22 mouse cellular contexts compared by ENCODE assay signal in genomic region chr15:79378608-79379007, GRCm38 (mm10). TPM values are rescaled to one million over a fixed set of nuclear protein-coding genes. Genes with fewer than 3 reads are reported as not detected.
A peak's percentile ranks its signal among the peaks of the same experiment; 100 is the strongest.
DNase-seq lines count a peak whose midpoint lies in the region; ATAC-seq and TF ChIP-seq lines count a peak whose summit lies in the region.
"Had no signal": no experiment of that assay in that cellular context is flagged by ENCODE, and none has a peak within 500 bp of the region (broad histone marks: within the 10 kb centered on the region; RNA-seq: fewer than 3 reads in every experiment).

No protein-coding gene starts in this region.

- H3K4me2 ChIP-seq in heart, embryonic 13.5 days = no peak overlapping the region
- H3K4me2 ChIP-seq in intestine, postnatal 0 days (replicated peaks; ENCODE audit: low read depth) = no peak overlapping the region
- no peak overlapping the region for H3K4me2 ChIP-seq in intestine, embryonic 16.5 days (ENCODE audit: low read depth, low read length)
- no peak overlapping the region for H3K4me2 ChIP-seq in lung, postnatal 0 days (replicated peaks; ENCODE audit: low read depth, low read length)
- H3K4me2 ChIP-seq: heart, embryonic 11.5 days; heart, embryonic 15.5 days; hindbrain, embryonic 12.5 days; hindbrain, embryonic 15.5 days had no signal

- TF ChIP-seq CTCF in gastrocnemius, adult 2 months (IDR thresholded peaks at IDR 0.05) = no peak
- TF ChIP-seq CTCF in intestine, postnatal 0 days (IDR thresholded peaks at IDR 0.05; ENCODE audit: low read depth) = no peak
- TF ChIP-seq CTCF in lung, postnatal 0 days (IDR thresholded peaks at IDR 0.05) = no peak

- no peak overlapping the region for H3K9ac ChIP-seq in heart, embryonic 13.5 days
- no peak overlapping the region for H3K9ac ChIP-seq in intestine, postnatal 0 days (ENCODE audit: low read depth, low read length)
- no peak overlapping the region for H3K9ac ChIP-seq in intestine, embryonic 16.5 days (ENCODE audit: low read depth, low read length)
- H3K9ac ChIP-seq in lung, postnatal 0 days (replicated peaks; ENCODE audit: low read depth) = no peak overlapping the region
- H3K9ac ChIP-seq: forebrain, postnatal 0 days; heart, embryonic 15.5 days; hindbrain, embryonic 12.5 days; hindbrain, embryonic 15.5 days had no signal

- peak overlapping the region; percentile 56 for H3K4me3 ChIP-seq in gastrocnemius, adult 2 months
- no peak overlapping the region for H3K4me3 ChIP-seq in heart, embryonic 13.5 days
- no peak overlapping the region for H3K4me3 ChIP-seq in heart, embryonic 10.5 days
- H3K4me3 ChIP-seq in intestine, postnatal 0 days (ENCODE audit: low read depth, low read length) = no peak overlapping the region
- no peak overlapping the region for H3K4me3 ChIP-seq in intestine, embryonic 16.5 days (ENCODE audit: low read length)
- H3K4me3 ChIP-seq in lung, postnatal 0 days (ENCODE audit: low read depth, low read length) = no peak overlapping the region
- H3K4me3 ChIP-seq: heart, embryonic 15.5 days; hindbrain, embryonic 12.5 days; hindbrain, embryonic 15.5 days had no signal

- no peaks in the 10 kb centered on the region for H3K27me3 ChIP-seq in heart, embryonic 13.5 days (replicated peaks)
- H3K27me3 ChIP-seq in heart, embryonic 10.5 days (ENCODE audit: insufficient read depth, poor library complexity, severe bottlenecking) = no peaks in the 10 kb centered on the region
- H3K27me3 ChIP-seq in intestine, postnatal 0 days (replicated peaks; ENCODE audit: control insufficient read depth, insufficient read depth, low read length) = no peaks in the 10 kb centered on the region
- no peaks in the 10 kb centered on the region for H3K27me3 ChIP-seq in intestine, embryonic 16.5 days (replicated peaks; ENCODE audit: control insufficient read depth, insufficient read depth, low read length)
- H3K27me3 ChIP-seq in lung, postnatal 0 days (replicated peaks; ENCODE audit: insufficient read depth, low read length) = no peaks in the 10 kb centered on the region
- H3K27me3 ChIP-seq: heart, embryonic 15.5 days; hindbrain, embryonic 12.5 days; hindbrain, embryonic 15.5 days had no signal

- no peaks in the 10 kb centered on the region for H3K9me3 ChIP-seq in heart, embryonic 13.5 days
- H3K9me3 ChIP-seq in heart, embryonic 10.5 days = no peaks in the 10 kb centered on the region
- no peaks in the 10 kb centered on the region for H3K9me3 ChIP-seq in intestine, postnatal 0 days (ENCODE audit: control insufficient read depth)
- H3K9me3 ChIP-seq in intestine, embryonic 16.5 days (ENCODE audit: control insufficient read depth, low read length) = no peaks in the 10 kb centered on the region
- no peaks in the 10 kb centered on the region for H3K9me3 ChIP-seq in lung, postnatal 0 days (ENCODE audit: low read length)
- H3K9me3 ChIP-seq: heart, embryonic 15.5 days; hindbrain, embryonic 12.5 days; hindbrain, embryonic 15.5 days had no signal

- DNase-seq in gastrocnemius, adult 2 months = no peak
- DNase-seq in gastrocnemius, postnatal 36 days = no peak
- no peak for DNase-seq in heart, embryonic 10.5 days (ENCODE audit: low spot score)
- DNase-seq in lung, postnatal 0 days (ENCODE audit: low spot score) = no peak
- DNase-seq in lung, adult 18-20 months = no peak
- DNase-seq: adrenal gland, adult 8-10 months; adrenal gland, postnatal 25 days; cerebellum, adult 18-20 months; cerebellum, adult 9-10 months; cerebellum, postnatal 14 days; forebrain, postnatal 0 days; gastrocnemius, postnatal 25 days; kidney, adult 18-20 months had no signal

- WGBS in heart, embryonic 13.5 days = 90% methylated on average over 10 of the region's 10 CpGs
- 95% methylated on average over 10 of the region's 10 CpGs for WGBS in heart, embryonic 10.5 days
- 97% methylated on average over 10 of the region's 10 CpGs for WGBS in intestine, postnatal 0 days
- 95% methylated on average over 10 of the region's 10 CpGs for WGBS in intestine, embryonic 16.5 days
- 95% methylated on average over 10 of the region's 10 CpGs for WGBS in lung, postnatal 0 days

- H3K36me3 ChIP-seq in heart, embryonic 13.5 days = peaks cover 54% of the 10 kb centered on the region
- peaks cover 50% of the 10 kb centered on the region for H3K36me3 ChIP-seq in heart, embryonic 10.5 days
- H3K36me3 ChIP-seq in intestine, postnatal 0 days (ENCODE audit: control insufficient read depth, insufficient read depth) = peaks cover 37% of the 10 kb centered on the region
- no peaks in the 10 kb centered on the region for H3K36me3 ChIP-seq in intestine, embryonic 16.5 days (ENCODE audit: control insufficient read depth, insufficient read depth, low read length)
- H3K36me3 ChIP-seq in lung, postnatal 0 days (ENCODE audit: insufficient read depth, low read length) = peaks cover 21% of the 10 kb centered on the region; the same call in 1 of the 2 replicates

- intact Hi-C loops in gastrocnemius, adult 2 months (cut with DNase I) = no loop called here
- intact Hi-C loops in gastrocnemius, postnatal 36 days (cut with DNase I) = loop anchor here (5.0 kb wide), 1 partner anchor 89 kb away; no protein-coding TSS in a partner anchor

- TF ChIP-seq EP300 in lung, postnatal 0 days (IDR thresholded peaks at IDR 0.05) = no peak

- peak overlapping the region; percentile 95 for H3K27ac ChIP-seq in gastrocnemius, adult 2 months
- 0 out of 2 replicates have a peak overlapping the region, but pooled peaks have one; percentile 45 for H3K27ac ChIP-seq in heart, embryonic 13.5 days (replicated peaks)
- H3K27ac ChIP-seq in heart, embryonic 10.5 days = no peak overlapping the region
- 0 out of 2 replicates have a peak overlapping the region, but pooled peaks have one; percentile 28 for H3K27ac ChIP-seq in intestine, postnatal 0 days (ENCODE audit: low read depth, low read length)
- no peak overlapping the region for H3K27ac ChIP-seq in intestine, embryonic 16.5 days (ENCODE audit: low read length)
- H3K27ac ChIP-seq in lung, postnatal 0 days (ENCODE audit: low read length) = peak overlapping the region; percentile 81
- H3K27ac ChIP-seq: hindbrain, embryonic 12.5 days; hindbrain, embryonic 15.5 days had no signal

- no peak for ATAC-seq in heart, embryonic 13.5 days (ENCODE audit: extremely low read depth, insufficient number of reproducible peaks, low FRiP score, low TSS enrichment)
- ATAC-seq in intestine, postnatal 0 days = no peak
- no peak for ATAC-seq in intestine, embryonic 16.5 days
- ATAC-seq in lung, postnatal 0 days = no peak
- ATAC-seq: activated CD4-positive, CD25-positive, alpha-beta regulatory T cell, adult 4 months; forebrain, embryonic 14.5 days; forebrain, postnatal 0 days had no signal

- peaks cover 57% of the 10 kb centered on the region for H3K4me1 ChIP-seq in heart, embryonic 13.5 days
- peaks cover 51% of the 10 kb centered on the region for H3K4me1 ChIP-seq in heart, embryonic 10.5 days
- H3K4me1 ChIP-seq in intestine, postnatal 0 days (replicated peaks; ENCODE audit: control insufficient read depth, insufficient read depth, low read length) = no peaks in the 10 kb centered on the region
- H3K4me1 ChIP-seq in intestine, embryonic 16.5 days (ENCODE audit: control insufficient read depth, insufficient read depth, low read length) = no peaks in the 10 kb centered on the region
- no peaks in the 10 kb centered on the region for H3K4me1 ChIP-seq in lung, postnatal 0 days (ENCODE audit: insufficient read depth, low read depth, low read length)

RNA-seq across cellular contexts. Expression of gene Tmem184b, which starts 24.8 kb away (rescaled TPM):
- total RNA-seq in gastrocnemius, adult 2 months (2021) = 10 to 100 TPM; 26.1 to 36.7 TPM
- 10 to 100 TPM; 23.2 to 30.0 TPM for total RNA-seq in gastrocnemius, postnatal 36 days (2021)
- polyA plus RNA-seq in heart, embryonic 13.5 days (2015; fragmentation: Nextera tagmentation; extraction: Ambion mirVana) = 65.8 and 72.7 TPM in 2 replicates
- 67.7 and 76.3 TPM in 2 replicates for polyA plus RNA-seq in heart, embryonic 10.5 days (2016; fragmentation: Nextera tagmentation; extraction: Ambion mirVana)
- polyA plus RNA-seq in intestine, postnatal 0 days (2015; fragmentation: Nextera tagmentation; extraction: Ambion mirVana) = 32.7 and 34.1 TPM in 2 replicates
- 43.6 and 46.4 TPM in 2 replicates for polyA plus RNA-seq in intestine, embryonic 16.5 days (2015; fragmentation: Nextera tagmentation; extraction: Ambion mirVana)
- 55.3 and 56.7 TPM in 2 replicates for polyA plus RNA-seq in lung, postnatal 0 days (2015; fragmentation: Nextera tagmentation; extraction: Ambion mirVana)

RNA-seq across cellular contexts. Expression of gene Maff, which starts 32.2 kb away (rescaled TPM):
- total RNA-seq in gastrocnemius, adult 2 months (2021) = 1 to 10 TPM; 4.0 to 8.8 TPM
- total RNA-seq in gastrocnemius, postnatal 36 days (2021) = 1 to 10 TPM; 3.4 to 4.0 TPM
- 1.7 and 2.0 TPM in 2 replicates for polyA plus RNA-seq in heart, embryonic 13.5 days (2015; fragmentation: Nextera tagmentation; extraction: Ambion mirVana)
- 1.6 and 2.0 TPM in 2 replicates for polyA plus RNA-seq in heart, embryonic 10.5 days (2016; fragmentation: Nextera tagmentation; extraction: Ambion mirVana)
- polyA plus RNA-seq in intestine, postnatal 0 days (2015; fragmentation: Nextera tagmentation; extraction: Ambion mirVana) = 6.6 and 8.8 TPM in 2 replicates
- 6.0 and 7.1 TPM in 2 replicates for polyA plus RNA-seq in intestine, embryonic 16.5 days (2015; fragmentation: Nextera tagmentation; extraction: Ambion mirVana)
- polyA plus RNA-seq in lung, postnatal 0 days (2015; fragmentation: Nextera tagmentation; extraction: Ambion mirVana) = 10.6 and 10.8 TPM in 2 replicates

RNA-seq across cellular contexts. Expression of gene Pla2g6, which starts 50.4 kb away (rescaled TPM):
- total RNA-seq in gastrocnemius, adult 2 months (2021) = 10 to 100 TPM; 19.4 to 20.1 TPM
- 10 to 100 TPM; 15.2 to 16.1 TPM for total RNA-seq in gastrocnemius, postnatal 36 days (2021)
- polyA plus RNA-seq in heart, embryonic 13.5 days (2015; fragmentation: Nextera tagmentation; extraction: Ambion mirVana) = 12.2 and 12.7 TPM in 2 replicates
- 17.2 and 17.3 TPM in 2 replicates for polyA plus RNA-seq in heart, embryonic 10.5 days (2016; fragmentation: Nextera tagmentation; extraction: Ambion mirVana)
- polyA plus RNA-seq in intestine, postnatal 0 days (2015; fragmentation: Nextera tagmentation; extraction: Ambion mirVana) = 17.4 and 22.1 TPM in 2 replicates
- polyA plus RNA-seq in intestine, embryonic 16.5 days (2015; fragmentation: Nextera tagmentation; extraction: Ambion mirVana) = 27.1 and 28.3 TPM in 2 replicates
- polyA plus RNA-seq in lung, postnatal 0 days (2015; fragmentation: Nextera tagmentation; extraction: Ambion mirVana) = 11.8 and 13.7 TPM in 2 replicates

Comparison
In these comparisons a context has a peak if more than half of its experiments do, and no peak if none do; other contexts are left out.
1. H3K27ac ChIP-seq: peak in gastrocnemius, adult 2 months (single experiment), heart, embryonic 13.5 days (single experiment), intestine, postnatal 0 days (single experiment) and lung, postnatal 0 days (single experiment); none in heart, embryonic 10.5 days (single experiment) and intestine, embryonic 16.5 days (single experiment).